Mouse (Mus musculus) right cerebral cortex, postnatal 10 days (tissue): ENCODE data around the gene Snx33.
A peak's percentile ranks its signal among the peaks of the same experiment; 100 is the strongest.
"Not testable (repeated sequence)": the region's sequence is repeated elsewhere in the genome, so short reads cannot be mapped to it uniquely, and the experiment has no call there.

ENCODE experiments used
- DNase-seq, 2 experiments: peaks; one replicate each; pipeline ENCODE4 v3.0.0; 2021; ENCODE audit warnings: low spot score in 2 of 2

Snx33 gene

GRCm38 (mm10) chr9:56928041-56928811 is at the start of gene Snx33:
Gene Snx33, minus strand, starts transcription at chr9:56928371.
- DNase-seq, result peak; percentile 91 to 93

GRCm38 (mm10) chr9:56975199-56975598 is 47.0 kb upstream of the Snx33 start:
- DNase-seq, result no peak

- no peak for DNase-seq
These were observed 45.9 kb upstream of the Snx33 start for GRCm38 (mm10) chr9:56973960-56974524.

- DNase-seq, result no peak
These were observed 42.0 kb upstream of the Snx33 start for GRCm38 (mm10) chr9:56970158-56970557.

- no peak for DNase-seq
These were observed 33.4 kb upstream of the Snx33 start for GRCm38 (mm10) chr9:56961591-56961990.

- DNase-seq, result no peak
These were observed 30.5 kb upstream of the Snx33 start for GRCm38 (mm10) chr9:56958689-56959088.

GRCm38 (mm10) chr9:56956966-56957675 is 28.9 kb upstream of the Snx33 start:
- no peak for DNase-seq

GRCm38 (mm10) chr9:56953562-56953961 is 25.4 kb upstream of the Snx33 start:
- DNase-seq, result no peak

GRCm38 (mm10) chr9:56950414-56951400 is 22.5 kb upstream of the Snx33 start, which contains the start of gene Snupn:
Gene Snupn, plus strand, starts transcription at chr9:56950878.
- DNase-seq, result peak; percentile 98

GRCm38 (mm10) chr9:56949767-56950166 is 21.6 kb upstream of the Snx33 start:
- peak in 1 of 2 experiments; percentile 28 for DNase-seq

- not testable (repeated sequence) for DNase-seq
These were observed 20.5 kb upstream of the Snx33 start for GRCm38 (mm10) chr9:56948699-56949098.

- DNase-seq, result peak; percentile 56 to 57
These were observed 19.3 kb upstream of the Snx33 start for GRCm38 (mm10) chr9:56947481-56947880.

- no peak for DNase-seq
These were observed 10.2 kb upstream of the Snx33 start for GRCm38 (mm10) chr9:56938374-56938773.

GRCm38 (mm10) chr9:56937223-56938160 is 9.3 kb upstream of the Snx33 start, which contains the start of gene Imp3:
Gene Imp3, plus strand, starts transcription at chr9:56937475.
- DNase-seq, result peak; percentile 93 to 95

- DNase-seq, result no peak
These were observed 8.7 kb upstream of the Snx33 start for GRCm38 (mm10) chr9:56936861-56937222.

GRCm38 (mm10) chr9:56930556-56930955 is 2.4 kb upstream of the Snx33 start:
- no peak for DNase-seq

GRCm38 (mm10) chr9:56929496-56929895 is 1.3 kb upstream of the Snx33 start:
- no peak for DNase-seq

- DNase-seq, result peak in 1 of 2 experiments; percentile 33
These were observed 769 bp downstream of the Snx33 start for GRCm38 (mm10) chr9:56927191-56928012.

- DNase-seq, result no peak
These were observed 1.8 kb downstream of the Snx33 start for GRCm38 (mm10) chr9:56926387-56926786.
